Mouse (Mus musculus) MEL (cell line): ENCODE measurements at regions not wholly inside any gene's neighbourhood (a gene's known extent, or its start where the extent isn't known, plus 50 kb on each side); places are given as distances from the start of the nearest gene placed in this dataset.

Experiments used
- DNase-seq: peaks from one replicate; pipeline ENCODE4 v3.0.0; 2011; ENCODE audit warnings: low read depth, low spot score
- H3K27ac ChIP-seq: 2 replicates; pipeline ENCODE4 v1.5.1; 2012; ENCODE audit warnings: low read depth, mild to moderate bottlenecking, control low read depth, low read length, moderate library complexity; ENCODE audit not compliant: control insufficient read depth
- H3K27me3 ChIP-seq, 2 experiments: fragments of 150-350 bp in 1 of 2; sonication (generic) in 1 of 2; 2 replicates each; pipeline ENCODE4 v1.6.1; 2012; ENCODE audit warnings: low read length in 2 of 2, mild to moderate bottlenecking in 2 of 2, improper control_type of control experiment in 1 of 2, moderate library complexity in 1 of 2; ENCODE audit not compliant: insufficient read depth in 2 of 2, control insufficient read depth in 1 of 2
- H3K36me3 ChIP-seq, 2 experiments: 2 replicates each; pipeline ENCODE4 v1.6.1; 2012 to 2014; ENCODE audit warnings: low read length in 2 of 2, improper control_type of control experiment in 1 of 2, inconsistent platforms in 1 of 2, mild to moderate bottlenecking in 1 of 2; ENCODE audit not compliant: insufficient read depth in 2 of 2, control insufficient read depth in 1 of 2
- H3K4me1 ChIP-seq, 2 experiments: fragments of 150-350 bp in 1 of 2; sonication (generic) in 1 of 2; 2 replicates each; pipeline ENCODE4 v1.6.1; 2012; ENCODE audit warnings: low read length in 2 of 2, improper control_type of control experiment in 1 of 2, mild to moderate bottlenecking in 1 of 2; ENCODE audit not compliant: insufficient read depth in 2 of 2, control insufficient read depth in 1 of 2
- H3K4me3 ChIP-seq, 2 experiments: fragments of 150-350 bp in 1 of 2; sonication (generic) in 1 of 2; 2 replicates each; pipeline ENCODE4 v1.5.1; 2012; ENCODE audit warnings: low read depth in 2 of 2, low read length in 2 of 2, mild to moderate bottlenecking in 2 of 2, moderate library complexity in 2 of 2, control low read depth in 1 of 2, improper control_type of control experiment in 1 of 2; ENCODE audit not compliant: control insufficient read depth in 1 of 2, insufficient read depth in 1 of 2
- H3K79me2 ChIP-seq: 2 replicates; pipeline ENCODE4 v1.6.1; 2012; ENCODE audit warnings: mild to moderate bottlenecking, low read length, moderate library complexity; ENCODE audit not compliant: control insufficient read depth, poor library complexity, insufficient read depth
- H3K9ac ChIP-seq: 2 replicates; pipeline ENCODE4 v1.6.1; 2012; ENCODE audit warnings: low read depth, mild to moderate bottlenecking, control low read depth, low read length, moderate library complexity; ENCODE audit not compliant: control insufficient read depth, poor library complexity, severe bottlenecking
- H3K9me3 ChIP-seq: fragments of 150-350 bp; sonication (generic); replicated peaks from 2 replicates; pipeline ENCODE4 v1.6.1; 2012; ENCODE audit warnings: mild to moderate bottlenecking, low read length, improper control_type of control experiment, moderate library complexity; ENCODE audit not compliant: insufficient read depth
- CHD2 ChIP-seq: IDR thresholded peaks from 2 replicates; pipeline ENCODE4 v1.6.1; 2011; ENCODE audit warnings: low read length, improper control_type of control experiment
- CTCF ChIP-seq, 3 experiments: IDR thresholded peaks in 2 of 3; conservative IDR thresholded peaks in 1 of 3; 2 replicates each; pipeline ENCODE4 v1.5.1; 2011 to 2012; ENCODE audit warnings: low read length in 3 of 3, low read depth in 2 of 3, mild to moderate bottlenecking in 2 of 3, improper control_type of control experiment in 1 of 3, inconsistent platforms in 1 of 3, mixed read lengths in 1 of 3, moderate library complexity in 1 of 3; ENCODE audit not compliant: control insufficient read depth in 1 of 3, insufficient read depth in 1 of 3, poor library complexity in 1 of 3, severe bottlenecking in 1 of 3
- E2F4 ChIP-seq: IDR thresholded peaks from 2 replicates; pipeline ENCODE4 v1.6.1; 2011; ENCODE audit warnings: low read depth, low read length, improper control_type of control experiment, borderline replicate concordance
- ELF1 ChIP-seq: IDR thresholded peaks from 2 replicates; pipeline ENCODE4 v1.6.1; 2014; ENCODE audit warnings: low read depth, mild to moderate bottlenecking, inconsistent platforms, low read length, improper control_type of control experiment, moderate library complexity
- EP300 ChIP-seq, 2 experiments: IDR thresholded peaks; 2 replicates each; pipeline ENCODE4 v1.6.1; 2011; ENCODE audit warnings: improper control_type of control experiment in 2 of 2, low read length in 2 of 2, low read depth in 1 of 2, mild to moderate bottlenecking in 1 of 2
- GABPA ChIP-seq: IDR thresholded peaks from 2 replicates; pipeline ENCODE4 v1.6.1; 2012; ENCODE audit warnings: low read depth, mild to moderate bottlenecking, inconsistent platforms, low read length, improper control_type of control experiment, moderate library complexity
- MAFK ChIP-seq: IDR thresholded peaks from 2 replicates; pipeline ENCODE4 v1.6.1; 2011; ENCODE audit warnings: low read depth, mild to moderate bottlenecking, low read length, improper control_type of control experiment, borderline replicate concordance
- MAX ChIP-seq: IDR thresholded peaks from 2 replicates; pipeline ENCODE4 v1.6.1; 2011; ENCODE audit warnings: low read length, improper control_type of control experiment
- MAZ ChIP-seq: IDR thresholded peaks from 2 replicates; pipeline ENCODE4 v1.6.1; 2012; ENCODE audit warnings: low read depth, mild to moderate bottlenecking, inconsistent platforms, low read length, improper control_type of control experiment
- MYC ChIP-seq: IDR thresholded peaks from 2 replicates; pipeline ENCODE4 v1.6.1; 2011; ENCODE audit warnings: low read depth, mild to moderate bottlenecking, low read length, improper control_type of control experiment, moderate library complexity
- NELFE ChIP-seq: IDR thresholded peaks from 2 replicates; pipeline ENCODE4 v1.6.1; 2011; ENCODE audit warnings: low read depth, low read length, improper control_type of control experiment
- NRF1 ChIP-seq: IDR thresholded peaks from 2 replicates; pipeline ENCODE4 v1.6.1; 2014; ENCODE audit warnings: low read depth, mild to moderate bottlenecking, inconsistent platforms, low read length, improper control_type of control experiment, moderate library complexity; ENCODE audit not compliant: poor library complexity, insufficient read depth, severe bottlenecking
- POLR2A ChIP-seq, 2 experiments: IDR thresholded peaks; 2 replicates each; pipeline ENCODE4 v1.6.1; 2011 to 2012; ENCODE audit warnings: low read length in 2 of 2, mild to moderate bottlenecking in 2 of 2, control low read depth in 1 of 2, improper control_type of control experiment in 1 of 2, low read depth in 1 of 2, moderate library complexity in 1 of 2; ENCODE audit not compliant: control insufficient read depth in 1 of 2, insufficient read depth in 1 of 2, poor library complexity in 1 of 2
- POLR2AphosphoS5 ChIP-seq: IDR thresholded peaks from 2 replicates; pipeline ENCODE4 v1.6.1; 2012; ENCODE audit warnings: low read depth, borderline replicate concordance, mild to moderate bottlenecking, inconsistent platforms, low read length, moderate library complexity, mixed read lengths
- RAD21 ChIP-seq: IDR thresholded peaks from 2 replicates; pipeline ENCODE4 v1.6.1; 2011; ENCODE audit warnings: mild to moderate bottlenecking, low read depth, low read length, improper control_type of control experiment
- RCOR1 ChIP-seq: IDR thresholded peaks from 2 replicates; pipeline ENCODE4 v1.6.1; 2012; ENCODE audit warnings: low read depth, mild to moderate bottlenecking, inconsistent platforms, low read length, improper control_type of control experiment
- UBTF ChIP-seq: IDR thresholded peaks from 2 replicates; pipeline ENCODE4 v1.6.1; 2012; ENCODE audit warnings: low read depth, mild to moderate bottlenecking, inconsistent platforms, low read length, improper control_type of control experiment, moderate library complexity, borderline replicate concordance; ENCODE audit not compliant: insufficient read depth
- ZMIZ1 ChIP-seq: IDR thresholded peaks from 2 replicates; pipeline ENCODE4 v1.6.1; 2012; ENCODE audit warnings: low read depth, mild to moderate bottlenecking, inconsistent platforms, low read length, improper control_type of control experiment, moderate library complexity

DNA sequence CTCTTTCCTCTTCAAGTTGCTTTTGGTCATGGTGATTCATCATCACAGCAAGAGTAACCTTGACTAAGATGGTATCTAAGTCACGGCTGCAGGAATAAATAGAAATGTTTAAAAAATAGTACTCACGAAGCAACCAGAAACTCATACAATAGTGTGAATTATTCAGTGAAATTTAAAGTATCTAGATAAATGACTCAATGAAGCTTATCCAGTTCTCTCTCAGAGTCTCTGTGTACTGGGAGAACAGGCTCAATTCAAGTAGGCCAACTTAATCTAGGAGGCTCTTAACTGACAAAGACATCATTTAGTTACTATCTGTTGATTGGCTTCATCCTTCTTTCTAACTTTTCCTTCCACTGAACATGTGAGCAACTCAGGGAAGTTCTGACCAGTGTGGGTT is 175.5 kb upstream of the Pcdh15 start:
- no peak overlapping the region for H3K27ac ChIP-seq
- no peaks in the 10 kb centered on the region for H3K79me2 ChIP-seq
- no peaks in the 10 kb centered on the region for H3K27me3 ChIP-seq
- no peak overlapping the region for H3K4me3 ChIP-seq
- DNase-seq, result no peak
- no peaks in the 10 kb centered on the region for H3K4me1 ChIP-seq
- H3K36me3 ChIP-seq, result no peaks in the 10 kb centered on the region
- TF ChIP-seq MAFK, result no peak
- TF ChIP-seq UBTF, result no peak
- TF ChIP-seq ELF1, result no peak
- no peak for TF ChIP-seq POLR2A (IDR thresholded peaks at IDR 0.05; ENCODE audit: control insufficient read depth in 1 of 2, insufficient read depth in 1 of 2, low read depth in 1 of 2, low read length in 2 of 2, poor library complexity in 1 of 2)
- no peak for TF ChIP-seq ZMIZ1
- no peak for TF ChIP-seq NELFE
- TF ChIP-seq MAX, result no peak
- no peak for TF ChIP-seq GABPA
- TF ChIP-seq CHD2, result no peak
- TF ChIP-seq MAZ, result no peak
- no peak for TF ChIP-seq NRF1
- no peak for TF ChIP-seq CTCF (IDR thresholded peaks at IDR 0.05 in 2 of 3, conservative IDR thresholded peaks at IDR 0.05 in 1 of 3; ENCODE audit: control insufficient read depth in 1 of 3, insufficient read depth in 1 of 3, low read depth in 2 of 3, low read length in 3 of 3, poor library complexity in 1 of 3, severe bottlenecking in 1 of 3)
- TF ChIP-seq MYC, result no peak
- TF ChIP-seq E2F4, result no peak
- TF ChIP-seq POLR2AphosphoS5, result no peak
- TF ChIP-seq EP300 (IDR thresholded peaks at IDR 0.05; ENCODE audit: low read depth in 1 of 2, low read length in 2 of 2), result no peak
- TF ChIP-seq RAD21, result no peak
- TF ChIP-seq, all 39 proteins: peak for 0
- H3K9ac ChIP-seq, result no peak overlapping the region
- H3K9me3 ChIP-seq, result no peaks in the 10 kb centered on the region

DNA sequence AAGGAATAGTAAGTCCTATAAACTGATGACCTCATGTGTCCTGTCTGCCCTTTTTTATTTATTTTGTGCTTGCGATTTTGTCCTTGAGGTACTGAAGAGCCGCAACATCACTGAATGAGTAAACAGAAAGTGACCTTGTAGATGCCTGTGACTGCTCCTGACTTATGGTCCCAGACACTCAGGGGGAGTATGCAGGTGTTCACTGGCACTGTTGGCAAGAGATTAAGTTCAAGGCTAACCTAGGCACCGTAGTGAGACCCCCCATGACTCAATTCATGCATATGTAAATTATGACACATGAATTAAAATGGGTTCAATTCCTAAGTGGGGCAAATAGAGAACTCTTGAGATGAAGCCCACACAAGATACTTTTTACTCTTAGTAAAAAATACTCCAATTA is 142.2 kb upstream of the Pcdh15 start:
- H3K4me3 ChIP-seq, result no peak overlapping the region
- no peaks in the 10 kb centered on the region for H3K4me1 ChIP-seq
- TF ChIP-seq RCOR1, result no peak
- H3K27ac ChIP-seq, result no peak overlapping the region
- no peak overlapping the region for H3K9ac ChIP-seq
- no peaks in the 10 kb centered on the region for H3K36me3 ChIP-seq
- no peaks in the 10 kb centered on the region for H3K79me2 ChIP-seq
- DNase-seq, result no peak
- no peaks in the 10 kb centered on the region for H3K9me3 ChIP-seq
- H3K27me3 ChIP-seq, result no peaks in the 10 kb centered on the region
